Mouse (Mus musculus) forebrain, embryonic 14.5 days (tissue): ENCODE measurements around the gene Pole2. TPM values are rescaled to one million over a fixed set of nuclear protein-coding genes. Genes with fewer than 3 reads are reported as not detected.

ENCODE experiments used
- ATAC-seq: fragments of 200-750 bp; cut with Nextera tagmentation; 2 replicates; pipeline ENCODE4 v1.8.0; 2017; ENCODE audit warnings: mild to moderate bottlenecking, moderate library complexity
- DNase-seq: peaks from one replicate; pipeline ENCODE4 v3.0.0-alpha.2; 2015; ENCODE audit warnings: low spot score
- H3K27ac ChIP-seq: fragments of 300-500 bp; sonication (generic); 2 replicates; pipeline ENCODE4 v1.5.1; 2014; ENCODE audit warnings: low read depth, mild to moderate bottlenecking, control low read depth, low read length, moderate library complexity
- H3K27me3 ChIP-seq: fragments of 300-500 bp; sonication (generic); replicated peaks from 2 replicates; pipeline ENCODE4 v1.6.1; 2014; ENCODE audit warnings: low read length, control low read depth, mixed read lengths; ENCODE audit not compliant: control insufficient read depth, insufficient read depth
- H3K36me3 ChIP-seq: fragments of 300-500 bp; sonication (generic); 2 replicates; pipeline ENCODE4 v1.6.1; 2014; ENCODE audit warnings: low read length, control low read depth; ENCODE audit not compliant: control insufficient read depth, insufficient read depth
- H3K4me1 ChIP-seq: fragments of 300-500 bp; sonication (generic); 2 replicates; pipeline ENCODE4 v1.6.1; 2014; ENCODE audit warnings: antibody characterized with exemption, low read length, control low read depth; ENCODE audit not compliant: control insufficient read depth, insufficient read depth
- H3K4me2 ChIP-seq: fragments of 300-500 bp; sonication (generic); 2 replicates; pipeline ENCODE4 v1.6.1; 2014; ENCODE audit warnings: mild to moderate bottlenecking, control low read depth, low read length
- H3K4me3 ChIP-seq: fragments of 300-500 bp; sonication (generic); 2 replicates; pipeline ENCODE4 v1.5.1; 2014; ENCODE audit warnings: low read depth, low read length, control low read depth
- H3K9ac ChIP-seq: fragments of 300-500 bp; sonication (generic); 2 replicates; pipeline ENCODE4 v1.6.1; 2014; ENCODE audit warnings: mild to moderate bottlenecking, low read length, control low read depth, moderate library complexity
- H3K9me3 ChIP-seq: fragments of 300-500 bp; sonication (generic); replicated peaks from 2 replicates; pipeline ENCODE4 v1.6.1; 2016; ENCODE audit warnings: low read length, control low read depth, mixed read lengths; ENCODE audit not compliant: control insufficient read depth
- WGBS: fragments of 180-500 bp; shearing (Covaris S2); extraction: QIAGEN DNeasy Blood & Tissue Kit; methylation state at CpG from one replicate; pipeline ENCODE4 v1.1.7; 2014; 5-methylcytosine and 5-hydroxymethylcytosine counted together
- polyA plus RNA-seq: library from polyadenylated mRNA; unstranded; fragments of >200 nt; fragmentation: Nextera tagmentation; extraction: Ambion mirVana; gene quantifications from 2 replicates; pipeline ENCODE4 v1.2.1, GENCODE M21; 2014

The Pole2 gene
- polyA plus RNA-seq, 1 experiment from 2014 or later = 13.9 TPM

DNA sequence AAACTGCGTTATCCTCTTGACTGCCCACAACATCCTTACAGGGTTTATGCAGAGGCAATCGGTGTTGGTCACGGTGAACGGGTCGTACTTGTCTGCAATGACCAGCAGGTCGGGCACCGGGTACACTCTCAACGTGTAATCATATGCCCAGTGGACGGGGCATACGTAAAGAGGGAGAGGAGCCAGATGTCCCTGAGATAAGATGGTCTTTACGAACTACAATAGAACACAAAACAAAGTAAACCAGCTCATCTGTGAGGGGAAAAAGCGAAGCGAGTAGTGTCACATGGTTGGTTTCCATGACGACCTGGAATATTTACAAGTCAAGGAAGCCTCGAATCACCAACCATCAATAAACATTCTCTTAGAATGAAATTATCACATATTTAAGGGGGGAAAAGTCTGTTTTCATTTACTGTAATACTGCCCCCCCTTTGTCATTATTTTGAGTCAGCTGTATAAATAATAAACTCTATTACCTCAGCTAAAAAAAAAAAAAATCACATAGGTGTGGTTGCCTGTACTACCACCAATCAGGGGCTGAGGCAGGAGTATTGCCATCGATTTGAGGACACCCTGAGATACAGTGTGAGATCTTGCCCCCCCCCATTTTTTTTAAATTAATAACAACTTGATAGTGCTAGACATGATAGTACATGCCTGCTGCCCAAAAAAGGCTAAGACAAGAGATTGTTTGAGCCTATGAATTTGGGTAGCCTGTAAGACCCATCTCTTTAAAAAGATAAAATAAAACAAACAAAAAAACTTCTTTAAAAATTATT lies 23.8 kb downstream of the Pole2 start, which contains the start of gene Gm49384:
Gene Gm49384, minus strand, starts transcription at position 216 of the 782 bp plus-strand sequence.
- 0 out of 2 replicates have a peak, but pooled peaks have one; percentile 42 for ATAC-seq
- H3K4me3 ChIP-seq = no peak within 1 kb of the TSS
- H3K4me1 ChIP-seq = no peaks in the 10 kb centered on the region
- no peaks in the 10 kb centered on the region for H3K27me3 ChIP-seq
- H3K9me3 ChIP-seq = no peaks in the 10 kb centered on the region
- H3K36me3 ChIP-seq = peaks cover 30% of the 10 kb centered on the region
- WGBS = 81% methylated on average over 16 of the region's 16 CpGs
- no peak within 1 kb of the TSS for H3K27ac ChIP-seq
- no peak within 1 kb of the TSS for H3K9ac ChIP-seq
- peak; percentile 69 for DNase-seq
- H3K4me2 ChIP-seq = no peak within 1 kb of the TSS

DNA sequence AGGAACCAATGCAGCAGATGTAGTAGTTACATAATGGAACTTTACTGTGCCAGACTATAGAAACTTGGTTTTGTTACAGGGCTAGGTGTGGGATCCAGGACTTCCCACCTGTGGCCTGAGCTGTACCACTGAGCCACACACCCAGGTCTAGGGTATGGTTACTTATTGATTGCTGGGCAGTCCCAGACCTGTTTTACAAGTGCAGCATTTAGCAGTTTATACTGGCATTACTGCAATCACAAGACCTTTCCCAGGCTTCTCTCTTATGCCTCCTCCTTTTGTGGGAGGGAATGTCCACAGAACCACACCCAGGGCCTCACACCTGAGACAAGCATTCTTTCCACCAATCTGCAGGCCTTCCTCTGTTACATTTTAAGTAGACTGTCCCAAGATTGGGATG lies 29.0 kb downstream of the Pole2 start:
- H3K4me3 ChIP-seq = no peak overlapping the region
- no peak overlapping the region for H3K9ac ChIP-seq
- peak overlapping the region; percentile 96; the same call in 1 of the 2 replicates for H3K4me2 ChIP-seq
- no peak for ATAC-seq
- no peaks in the 10 kb centered on the region for H3K27me3 ChIP-seq
- peaks cover 11% of the 10 kb centered on the region for H3K4me1 ChIP-seq
- H3K9me3 ChIP-seq = no peaks in the 10 kb centered on the region
- no peak for DNase-seq
- H3K36me3 ChIP-seq = peaks cover 25% of the 10 kb centered on the region
- H3K27ac ChIP-seq = no peak overlapping the region

DNA sequence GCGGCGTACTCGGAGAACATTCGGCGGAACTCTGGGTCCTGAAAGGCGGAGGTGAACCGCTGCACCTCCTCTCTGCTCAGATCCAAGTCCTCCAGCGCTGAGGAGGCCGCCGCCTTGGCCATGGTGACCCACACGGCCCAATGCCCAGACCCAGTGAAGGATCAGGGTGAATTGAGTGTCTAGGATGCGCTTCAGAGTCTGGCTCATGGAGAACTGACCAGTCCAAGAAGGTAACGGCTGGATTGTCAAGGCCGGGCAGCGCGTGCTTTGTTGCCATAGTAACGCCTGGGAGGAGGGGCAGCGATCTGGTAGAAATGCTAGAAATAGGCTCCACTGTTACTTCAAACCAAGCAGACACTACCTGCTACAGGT lies 29.8 kb downstream of the Pole2 start, which contains the start of gene Dnaaf2:
Gene Dnaaf2, minus strand, starts transcription at position 266 of the 372 bp plus-strand sequence.
- H3K36me3 ChIP-seq = peaks cover 25% of the 10 kb centered on the region
- peak; percentile 68 for DNase-seq
- H3K9me3 ChIP-seq = no peaks in the 10 kb centered on the region
- peak; percentile 40 for ATAC-seq
- WGBS = under 1% methylated on average over 18 of the region's 18 CpGs
- peak within 1 kb of the TSS; percentile 83 for H3K4me3 ChIP-seq
- no peaks in the 10 kb centered on the region for H3K27me3 ChIP-seq
- H3K9ac ChIP-seq = peak within 1 kb of the TSS; percentile 87
- H3K27ac ChIP-seq = peak within 1 kb of the TSS; percentile 86
- H3K4me1 ChIP-seq = peaks cover 11% of the 10 kb centered on the region
- H3K4me2 ChIP-seq = peak within 1 kb of the TSS; percentile 96

DNA sequence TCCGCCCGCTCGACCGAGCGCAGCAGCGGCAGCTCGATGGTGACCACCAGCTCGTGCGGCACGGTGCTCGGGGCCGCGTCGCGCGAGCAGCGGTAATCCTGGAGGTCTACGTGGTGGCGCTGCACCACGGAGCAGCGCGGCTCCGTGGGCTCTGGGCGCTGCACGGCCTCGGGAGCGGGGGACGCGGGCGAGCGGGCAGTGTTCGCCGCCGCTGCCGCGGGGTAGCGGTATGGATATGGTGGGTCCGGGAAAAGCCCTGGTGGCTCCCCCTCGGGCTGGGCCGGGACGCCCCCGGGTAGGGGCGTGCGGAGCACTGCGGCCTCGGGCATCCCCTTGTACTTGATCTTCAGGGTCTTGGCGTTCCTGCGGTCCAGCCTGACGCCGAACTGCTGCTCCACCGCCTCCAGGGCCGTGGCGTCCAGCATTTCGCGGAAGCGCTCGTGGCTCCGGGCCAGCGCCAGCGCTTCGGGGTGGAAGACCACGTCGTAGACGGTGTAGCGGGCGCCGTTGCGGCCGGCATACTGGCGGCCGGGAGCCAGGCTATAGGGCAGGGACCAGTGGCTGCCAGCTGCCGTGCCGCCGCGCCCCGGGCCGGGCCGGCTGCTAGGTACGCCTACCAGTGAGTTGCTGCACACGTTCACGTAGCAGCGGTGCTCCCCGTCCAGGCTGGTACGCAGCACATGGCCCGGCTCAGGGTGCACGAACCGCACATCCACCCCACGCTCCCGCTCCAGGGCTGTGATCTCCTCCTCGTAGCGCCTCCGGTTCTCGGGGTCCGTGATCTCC lies 30.4 kb downstream of the Pole2 start:
- Histone ChIP-seq H3K36me3 (peaks cover 24% of the 10 kb centered on the region), H3K9ac (peak overlapping the region; percentile 87), H3K4me2 (peak overlapping the region; percentile 96), H3K9me3 (no peaks in the 10 kb centered on the region), H3K4me1 (peaks cover 11% of the 10 kb centered on the region), H3K27me3 (no peaks in the 10 kb centered on the region), H3K4me3 (peak overlapping the region; percentile 83), H3K27ac (peak overlapping the region; percentile 86)
- under 1% methylated on average over 84 of the region's 94 CpGs for WGBS
- DNase-seq (peak; percentile 51), ATAC-seq (peak; percentile 78)

DNA sequence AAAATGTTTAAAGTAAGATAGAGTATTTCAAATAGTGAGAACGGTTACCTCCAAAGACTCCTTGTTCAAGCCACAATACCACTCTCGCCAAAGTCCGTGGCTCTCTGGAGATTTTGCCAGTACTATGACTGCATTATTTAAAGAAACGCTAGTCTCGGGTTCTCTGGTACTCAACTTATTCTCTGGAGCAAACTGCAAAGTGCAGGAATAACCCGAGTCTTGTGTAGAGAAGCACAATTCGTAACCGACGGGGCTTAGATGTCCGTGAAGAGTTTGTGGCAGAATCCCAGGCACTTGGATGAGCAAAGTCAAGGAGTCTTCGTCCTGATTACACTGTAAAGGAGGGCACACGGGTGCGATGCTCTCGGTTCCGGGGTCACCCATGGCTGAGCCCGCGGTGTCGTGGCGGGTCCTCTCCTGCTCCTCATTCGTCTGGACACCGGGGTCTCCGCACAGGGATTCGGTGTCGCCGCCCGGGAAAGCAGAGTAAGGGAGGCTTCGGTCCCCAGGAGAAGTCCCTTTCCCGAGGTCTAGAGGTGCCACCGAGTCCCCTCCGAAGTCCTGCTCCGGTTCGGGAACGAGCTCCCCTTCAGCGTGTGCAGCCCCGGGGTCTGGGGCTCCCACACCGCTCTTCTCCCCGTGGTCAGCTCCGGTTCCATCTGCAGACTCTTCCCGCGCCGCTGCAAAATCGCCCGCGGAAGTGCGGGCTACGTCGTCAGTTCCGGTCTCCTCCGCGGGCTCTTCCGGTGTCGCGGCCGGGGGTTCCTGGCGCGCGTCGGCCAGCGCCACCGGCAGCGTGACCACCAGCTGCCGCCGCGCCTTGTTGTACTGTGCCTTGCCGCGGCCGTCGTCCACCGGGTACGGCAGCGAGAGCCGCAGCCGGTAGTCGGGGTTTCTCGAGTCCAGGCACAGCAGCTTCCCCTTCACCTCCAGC lies 31.3 kb downstream of the Pole2 start, which contains the start of gene Gm49383:
Gene Gm49383, minus strand, starts transcription at position 661 of the 934 bp plus-strand sequence.
- Histone ChIP-seq H3K9me3 (no peaks in the 10 kb centered on the region), H3K4me2 (peak within 1 kb of the TSS; percentile 96), H3K27ac (peak within 1 kb of the TSS; percentile 86), H3K4me1 (peaks cover 11% of the 10 kb centered on the region), H3K9ac (peak within 1 kb of the TSS; percentile 87), H3K27me3 (no peaks in the 10 kb centered on the region), H3K36me3 (peaks cover 20% of the 10 kb centered on the region), H3K4me3 (peak within 1 kb of the TSS; percentile 83)
- DNase-seq = peak; percentile 85
- peak; percentile 86 for ATAC-seq
- under 1% methylated on average over 75 of the region's 75 CpGs for WGBS

DNA sequence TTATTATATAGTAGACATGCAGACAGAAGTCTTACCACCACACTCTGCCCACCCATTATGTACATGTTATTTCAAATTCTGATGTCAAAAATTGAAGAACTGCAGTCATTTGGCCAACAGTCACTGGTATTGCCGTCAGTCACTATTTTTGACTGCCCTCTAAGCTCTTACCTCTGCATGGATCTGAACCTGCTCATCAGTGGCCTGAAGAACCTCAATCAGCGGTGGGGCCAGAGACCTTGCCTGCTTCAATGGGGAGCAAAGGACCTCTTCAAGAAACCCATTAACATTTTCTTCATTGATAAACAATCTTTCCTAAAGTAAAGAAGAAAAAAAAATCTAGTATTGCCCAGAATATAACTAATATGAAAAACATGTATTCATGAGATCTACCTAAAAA lies 35.4 kb downstream of the Pole2 start:
- 97% methylated on average over 2 of the region's 2 CpGs for WGBS
- Histone ChIP-seq H3K9me3 (no peaks in the 10 kb centered on the region), H3K4me1 (peaks cover 6% of the 10 kb centered on the region), H3K4me3 (no peak overlapping the region), H3K4me2 (no peak overlapping the region), H3K36me3 (peaks cover 26% of the 10 kb centered on the region), H3K27ac (no peak overlapping the region), H3K9ac (no peak overlapping the region), H3K27me3 (no peaks in the 10 kb centered on the region)
- no peak for ATAC-seq
- DNase-seq = no peak

DNA sequence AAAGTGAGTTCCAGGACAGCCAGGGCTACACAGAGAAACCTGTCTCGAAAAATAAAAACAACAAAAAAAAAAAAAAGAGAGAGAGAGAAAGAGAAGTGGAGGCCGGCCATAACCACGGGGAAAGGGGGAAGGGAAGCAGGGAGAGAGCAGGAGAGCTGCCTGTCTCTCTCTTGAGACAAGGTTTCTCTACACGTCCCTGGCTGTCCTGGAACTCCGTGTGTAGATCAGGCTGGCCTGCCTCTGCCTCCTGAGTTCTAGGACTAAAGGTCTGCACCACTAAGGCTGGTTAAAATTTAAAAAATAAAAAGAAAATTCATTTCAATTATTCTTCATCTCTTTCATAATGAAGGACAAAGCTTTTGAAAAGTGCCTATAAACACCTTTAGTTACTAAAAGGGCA lies 36.6 kb downstream of the Pole2 start:
- no peak for ATAC-seq
- no peaks in the 10 kb centered on the region for H3K9me3 ChIP-seq

DNA sequence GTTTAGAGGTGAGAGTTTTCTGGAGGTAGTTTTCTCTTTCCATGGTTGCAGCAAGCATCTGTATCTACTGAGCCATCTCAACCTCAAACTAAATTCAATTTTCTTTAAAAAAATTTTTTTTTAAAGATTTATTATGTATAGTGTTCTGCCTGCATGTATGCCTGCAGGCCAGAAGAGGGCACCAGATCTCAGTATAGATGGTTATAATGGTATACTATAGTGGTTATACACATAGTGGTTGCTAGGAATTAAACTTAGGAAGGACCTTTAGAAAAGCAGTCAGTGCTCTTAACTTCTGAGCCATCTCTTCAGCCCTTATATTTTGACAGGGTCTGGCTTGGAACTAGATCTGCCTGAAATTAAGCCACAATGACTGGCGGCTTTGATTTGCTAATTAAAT lies 37.5 kb downstream of the Pole2 start:
- no peaks in the 10 kb centered on the region for H3K9me3 ChIP-seq
- no peak overlapping the region for H3K9ac ChIP-seq
- H3K36me3 ChIP-seq = peaks cover 29% of the 10 kb centered on the region
- ATAC-seq = no peak
- H3K27ac ChIP-seq = no peak overlapping the region
- DNase-seq = no peak
- no peak overlapping the region for H3K4me2 ChIP-seq
- peaks cover 3% of the 10 kb centered on the region for H3K4me1 ChIP-seq
- no peaks in the 10 kb centered on the region for H3K27me3 ChIP-seq
- WGBS = 100% methylated on average over 1 of the region's 1 CpGs
- no peak overlapping the region for H3K4me3 ChIP-seq

More for the DNA sequence above, 36.6 kb downstream of the Pole2 start:
- DNase-seq = no peak
- Histone ChIP-seq H3K4me2 (no peak overlapping the region), H3K27ac (no peak overlapping the region), H3K27me3 (no peaks in the 10 kb centered on the region), H3K9ac (no peak overlapping the region), H3K4me1 (peaks cover 6% of the 10 kb centered on the region), H3K36me3 (peaks cover 29% of the 10 kb centered on the region), H3K4me3 (no peak overlapping the region)
- 92% methylated on average over 5 of the region's 5 CpGs for WGBS
